Mouse (Mus musculus) midbrain, postnatal 0 days (tissue): Measurements from ENCODE around the gene Gm7361. TPM values are rescaled to one million over a fixed set of nuclear protein-coding genes. Genes with fewer than 3 reads are reported as not detected.
"Not testable (repeated sequence)": the region's sequence is repeated elsewhere in the genome, so short reads cannot be mapped to it uniquely, and the experiment has no call there.

Source experiments
- ATAC-seq: fragments of 200-750 bp; cut with Nextera tagmentation; 2 replicates; pipeline ENCODE4 v1.8.0; 2017; ENCODE audit warnings: moderate number of reproducible peaks, mild to moderate bottlenecking, moderate TSS enrichment, moderate library complexity; ENCODE audit not compliant: low FRiP score
- DNase-seq: peaks from one replicate; pipeline ENCODE4 v3.0.0-alpha.2; 2015; ENCODE audit warnings: low spot score
- H3K27ac ChIP-seq: fragments of 300-500 bp; sonication (generic); 2 replicates; pipeline ENCODE4 v1.5.1; 2014; ENCODE audit warnings: low read depth, mild to moderate bottlenecking, low read length, mixed read lengths
- H3K27me3 ChIP-seq: fragments of 300-500 bp; sonication (generic); 2 replicates; pipeline ENCODE4 v1.6.1; 2014; ENCODE audit warnings: low read length, control low read depth, mixed read lengths; ENCODE audit not compliant: insufficient read depth
- H3K36me3 ChIP-seq: fragments of 300-500 bp; sonication (generic); 2 replicates; pipeline ENCODE4 v1.6.1; 2014; ENCODE audit warnings: low read length, control low read depth, mixed read lengths; ENCODE audit not compliant: insufficient read depth
- H3K4me1 ChIP-seq: fragments of 300-500 bp; sonication (generic); 2 replicates; pipeline ENCODE4 v1.6.1; 2014; ENCODE audit warnings: mild to moderate bottlenecking, control low read depth, antibody characterized with exemption, low read length, mixed read lengths; ENCODE audit not compliant: insufficient read depth
- H3K4me2 ChIP-seq: fragments of 300-500 bp; sonication (generic); 2 replicates; pipeline ENCODE4 v1.6.1; 2014; ENCODE audit warnings: low read depth, mild to moderate bottlenecking, low read length, mixed read lengths; ENCODE audit not compliant: poor library complexity, severe bottlenecking
- H3K4me3 ChIP-seq: fragments of 300-500 bp; sonication (generic); 2 replicates; pipeline ENCODE4 v1.5.1; 2014; ENCODE audit warnings: low read depth, mild to moderate bottlenecking, low read length, moderate library complexity
- H3K9ac ChIP-seq: fragments of 300-500 bp; sonication (generic); replicated peaks from 2 replicates; pipeline ENCODE4 v1.6.1; 2014; ENCODE audit warnings: mild to moderate bottlenecking, low read length, moderate library complexity, mixed read lengths; ENCODE audit not compliant: poor library complexity, severe bottlenecking
- H3K9me3 ChIP-seq: fragments of 300-500 bp; sonication (generic); 2 replicates; pipeline ENCODE4 v1.6.1; 2016; ENCODE audit warnings: low read length, control low read depth
- CTCF ChIP-seq: IDR thresholded peaks from 2 replicates; pipeline ENCODE4 v1.5.1; 2016; ENCODE audit warnings: antibody characterized with exemption, mild to moderate bottlenecking
- WGBS: fragments of 180-500 bp; shearing (Covaris S2); extraction: QIAGEN DNeasy Blood & Tissue Kit; methylation state at CpG from one replicate; pipeline ENCODE4 v1.1.7; 2014; 5-methylcytosine and 5-hydroxymethylcytosine counted together
- polyA plus RNA-seq: library from polyadenylated mRNA; unstranded; fragments of >200 nt; fragmentation: Nextera tagmentation; extraction: Ambion mirVana; gene quantifications from 2 replicates; pipeline ENCODE4 v1.2.1, GENCODE M21; 2015
- total RNA-seq: library from RNA; depleted of rRNA; stranded (reverse); fragments of >200 nt; gene quantifications from 2 replicates; pipeline ENCODE4 v1.2.3, GENCODE M21; 2014; rRNA removed

Gm7361 gene
- total RNA-seq: 1.1 and 1.4 TPM in 2 replicates
- 0.32 and 0.33 TPM in 2 replicates for polyA plus RNA-seq

DNA sequence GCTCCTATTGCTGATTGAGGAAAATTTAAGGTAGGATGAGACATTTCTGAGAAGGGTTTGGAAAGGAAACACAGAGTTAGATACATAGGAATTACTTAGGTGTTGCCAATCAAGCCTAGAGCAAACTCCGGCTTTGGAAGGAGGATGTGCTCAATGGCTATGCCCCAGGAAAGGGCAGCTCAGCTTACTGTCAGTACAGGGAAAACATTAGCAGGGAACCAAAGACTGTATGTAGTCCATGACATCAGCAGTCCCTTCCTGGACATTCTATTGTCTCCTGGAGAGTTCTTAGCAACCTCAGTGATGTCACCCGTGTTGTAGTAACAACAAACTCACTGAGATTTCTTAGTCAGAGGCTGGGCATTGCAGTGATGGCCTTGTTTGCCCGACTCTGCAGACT lies at the start of gene Gm7361:
TSS of gene Gm7361 (plus strand) at position 301 of the 400 bp plus-strand sequence.
- H3K36me3 ChIP-seq, H3K4me1 ChIP-seq, H3K4me2 ChIP-seq, H3K9me3 ChIP-seq, ATAC-seq, H3K27ac ChIP-seq, H3K27me3 ChIP-seq, H3K4me3 ChIP-seq, H3K9ac ChIP-seq, DNase-seq: not testable (repeated sequence)
- 77% methylated on average over 3 of the region's 3 CpGs for WGBS

DNA sequence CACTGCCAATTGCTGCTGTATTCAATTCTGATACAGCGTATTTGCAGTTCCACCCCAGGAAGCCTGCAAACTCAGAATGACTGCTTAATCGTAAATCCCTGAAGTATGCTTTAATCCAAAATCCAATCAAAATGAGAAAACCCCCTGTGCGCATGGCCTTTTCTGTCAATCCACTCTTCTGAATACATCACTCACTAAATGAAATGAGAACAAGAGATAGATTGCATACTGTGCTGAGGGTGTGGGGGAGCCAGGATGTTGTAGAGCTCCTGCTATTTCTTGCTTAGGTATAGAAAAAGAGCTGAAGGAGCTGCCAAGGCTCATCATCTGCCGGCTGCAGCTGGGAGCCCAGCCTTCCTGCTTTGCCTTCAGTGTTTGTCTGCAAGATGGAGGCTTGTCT lies 46.5 kb upstream of the Gm7361 start:
- Histone ChIP-seq H3K27me3 (no peaks in the 10 kb centered on the region), H3K4me1 (no peaks in the 10 kb centered on the region; the same call in 1 of the 2 replicates), H3K4me2 (no peak overlapping the region), H3K9ac (no peak overlapping the region), H3K4me3 (no peak overlapping the region), H3K9me3 (no peaks in the 10 kb centered on the region), H3K27ac (peak overlapping the region; percentile 69), H3K36me3 (no peaks in the 10 kb centered on the region)
- ATAC-seq: peak; percentile 65; the same call in 1 of the 2 replicates
- 18% methylated on average over 4 of the region's 4 CpGs for WGBS
- peak; percentile 47 for DNase-seq
- no peak for TF ChIP-seq CTCF

DNA sequence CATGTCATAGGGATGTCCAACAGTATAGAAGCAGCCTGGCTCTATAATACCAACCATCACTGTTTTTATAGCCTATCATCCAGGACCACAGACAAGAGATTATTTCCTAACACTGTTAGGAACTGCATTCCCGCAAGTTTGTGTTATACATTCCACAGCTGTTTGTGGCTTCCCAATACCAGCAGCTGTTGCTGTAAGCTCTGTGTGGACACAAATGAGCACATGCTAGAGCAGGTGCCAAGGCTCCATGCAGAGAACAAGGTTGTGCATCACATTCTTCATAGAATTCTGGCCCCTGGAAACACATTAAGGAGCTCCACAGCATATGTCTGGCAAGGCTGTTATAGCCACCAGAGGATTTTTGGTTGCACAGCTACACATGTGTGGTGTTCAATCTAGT lies 35.4 kb upstream of the Gm7361 start:
- H3K9me3 ChIP-seq: no peaks in the 10 kb centered on the region
- H3K36me3 ChIP-seq: no peaks in the 10 kb centered on the region
- WGBS: 91% methylated on average over 1 of the region's 1 CpGs
- H3K27me3 ChIP-seq: no peaks in the 10 kb centered on the region
- no peak overlapping the region for H3K4me2 ChIP-seq
- ATAC-seq: no peak
- H3K9ac ChIP-seq: no peak overlapping the region
- H3K4me1 ChIP-seq: no peaks in the 10 kb centered on the region
- no peak overlapping the region for H3K4me3 ChIP-seq
- peak; percentile 14 for DNase-seq
- no peak overlapping the region for H3K27ac ChIP-seq
- no peak for TF ChIP-seq CTCF

DNA sequence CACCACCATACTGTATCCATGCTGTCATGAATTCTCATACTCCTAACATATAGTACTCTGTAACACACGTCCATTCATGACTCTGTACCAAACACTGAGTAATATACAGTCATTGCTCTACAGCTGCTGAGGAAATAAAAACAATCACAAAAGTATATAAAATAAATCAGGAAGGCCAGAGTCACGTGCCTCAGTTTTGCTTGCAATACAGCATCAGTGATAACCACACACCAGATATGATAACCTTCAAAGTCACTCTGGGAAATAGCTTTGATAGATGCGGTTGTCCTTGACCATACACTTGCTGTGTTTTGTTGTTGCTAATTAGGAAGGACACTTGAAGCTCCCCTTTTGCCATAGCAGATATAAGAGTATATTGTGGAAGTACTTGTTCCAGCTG lies 9.2 kb downstream of the Gm7361 start:
- not testable (repeated sequence) for ATAC-seq, H3K36me3 ChIP-seq, H3K9ac ChIP-seq, H3K27me3 ChIP-seq, H3K4me1 ChIP-seq, H3K9me3 ChIP-seq, H3K4me3 ChIP-seq, H3K4me2 ChIP-seq, H3K27ac ChIP-seq, DNase-seq
- 85% methylated on average over 3 of the region's 3 CpGs for WGBS

DNA sequence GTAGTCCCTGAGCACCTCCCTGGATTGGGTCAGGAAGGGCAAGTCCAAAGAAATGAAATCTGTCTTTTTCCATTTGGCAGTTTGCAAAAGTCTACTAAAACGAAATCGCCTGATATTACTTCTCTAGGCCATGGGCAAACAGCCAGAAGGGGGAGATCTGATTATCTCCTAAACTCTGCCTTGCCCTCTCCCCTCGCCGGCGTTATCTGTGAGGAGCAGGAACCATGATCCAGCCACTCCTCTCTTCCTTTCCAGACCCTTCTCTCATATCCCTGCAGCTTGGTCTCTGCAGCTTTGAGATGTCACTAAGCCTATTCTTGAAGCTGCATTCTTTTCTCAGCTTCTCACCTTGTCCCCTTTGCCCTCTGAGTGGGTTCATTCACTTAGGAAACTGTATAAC lies 22.9 kb downstream of the Gm7361 start:
- H3K27ac ChIP-seq: no peak overlapping the region
- 76% methylated on average over 5 of the region's 5 CpGs for WGBS
- no peak overlapping the region for H3K4me3 ChIP-seq
- TF ChIP-seq CTCF: no peak
- DNase-seq: no peak
- ATAC-seq: no peak
- no peaks in the 10 kb centered on the region for H3K4me1 ChIP-seq
- no peaks in the 10 kb centered on the region for H3K36me3 ChIP-seq
- no peaks in the 10 kb centered on the region for H3K27me3 ChIP-seq
- H3K9me3 ChIP-seq: 0 out of 2 replicates have a peak, but pooled peaks cover 3% of the 10 kb centered on the region
- H3K4me2 ChIP-seq: no peak overlapping the region
- H3K9ac ChIP-seq: no peak overlapping the region

DNA sequence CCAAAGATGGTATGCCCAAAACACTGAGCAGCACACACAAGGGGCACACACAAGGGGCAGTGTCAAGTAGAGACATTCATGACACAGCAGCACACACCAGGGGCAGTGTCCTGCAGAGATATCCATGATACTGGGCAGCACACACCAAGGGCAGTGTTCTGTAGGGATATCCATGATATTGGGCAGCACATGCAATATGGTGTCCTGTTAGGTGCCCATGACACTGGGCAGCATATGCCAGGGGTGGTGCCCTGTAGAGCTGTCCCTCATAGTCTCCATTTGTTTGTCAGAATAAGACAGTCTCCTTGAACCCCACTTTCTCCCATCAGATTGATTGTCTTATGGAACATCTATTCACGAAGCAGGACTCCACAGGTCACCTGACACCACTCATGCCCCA lies 24.2 kb downstream of the Gm7361 start:
- no peak for TF ChIP-seq CTCF
- Histone ChIP-seq H3K4me1 (no peaks in the 10 kb centered on the region), H3K36me3 (no peaks in the 10 kb centered on the region), H3K4me2 (no peak overlapping the region), H3K9me3 (0 out of 2 replicates have a peak, but pooled peaks cover 3% of the 10 kb centered on the region), H3K27ac (no peak overlapping the region), H3K9ac (no peak overlapping the region), H3K4me3 (no peak overlapping the region), H3K27me3 (no peaks in the 10 kb centered on the region)
- ATAC-seq: no peak
- WGBS: 83% methylated on average over 1 of the region's 1 CpGs
- no peak for DNase-seq
